ENCODE assay signal across 9 mouse cellular contexts in the genomic region with DNA sequence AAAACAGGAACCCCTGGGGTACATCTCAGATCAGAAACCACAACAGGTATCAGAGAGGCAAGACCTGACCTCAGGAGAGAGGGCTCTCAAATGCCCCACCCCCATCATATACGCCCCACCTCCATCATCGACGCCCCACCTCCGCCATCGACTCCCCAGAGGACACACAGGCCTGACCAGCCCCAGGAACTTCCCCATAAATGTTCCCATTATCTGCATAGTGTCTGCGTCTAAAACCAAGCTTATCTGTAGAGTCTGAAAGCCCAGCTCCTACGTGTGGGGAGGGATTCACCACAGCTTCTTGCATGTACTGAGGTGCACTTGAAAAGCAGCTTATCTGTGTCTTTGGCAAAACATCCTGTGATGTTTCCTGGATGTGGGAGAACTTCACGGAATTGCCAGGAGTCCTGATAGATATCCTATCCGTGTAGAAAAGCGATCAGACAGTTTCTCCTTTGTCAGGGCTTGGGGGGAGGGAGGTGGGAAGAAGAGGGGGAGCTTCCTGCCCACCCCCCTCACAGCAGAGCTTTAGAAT. TPM values are rescaled to one million over a fixed set of nuclear protein-coding genes. Genes with fewer than 3 reads are reported as not detected.
DNase-seq lines count a peak whose midpoint lies in the region; ATAC-seq and TF ChIP-seq lines count a peak whose summit lies in the region.
"Had no signal": no experiment of that assay in that cellular context is flagged by ENCODE, and none has a peak within 500 bp of the region (broad histone marks: within the 10 kb centered on the region; RNA-seq: fewer than 3 reads in every experiment).

No protein-coding gene starts in this region.

- peak overlapping the region; percentile 74 for H3K27ac ChIP-seq in bone marrow macrophage, adult 2 months (ENCODE audit: insufficient read depth, low read depth, low read length)
- peak overlapping the region; percentile 50 for H3K27ac ChIP-seq in liver, embryonic 13.5 days
- H3K27ac ChIP-seq: neural tube, embryonic 13.5 days had no signal

- no peaks in the 10 kb centered on the region for H3K36me3 ChIP-seq in liver, embryonic 13.5 days
- H3K36me3 ChIP-seq: neural tube, embryonic 13.5 days had no signal

- TF ChIP-seq CTCF in bone marrow macrophage, adult 2 months (IDR thresholded peaks at IDR 0.05; ENCODE audit: low read depth, low read length), result no peak

- peak; percentile 47 to 68 for DNase-seq in heart, adult 9 months (ENCODE audit: low spot score in 2 of 2)
- peak; percentile 57 for DNase-seq in liver, embryonic 13.5 days
- peak; percentile 80 to 89 for DNase-seq in spleen, adult 18-20 months
- no peak for DNase-seq in layer of hippocampus, adult 8-10 months (ENCODE audit: low spot score in 2 of 2)
- no peak for DNase-seq in ovary, postnatal 10 days (ENCODE audit: low spot score)

- 5% methylated on average over 10 of the region's 10 CpGs for WGBS in liver, embryonic 13.5 days (ENCODE audit: insufficient replicate concordance)

- H3K4me1 ChIP-seq in bone marrow macrophage, adult 2 months (ENCODE audit: control insufficient read depth, insufficient read depth, low read length), result peaks cover 45% of the 10 kb centered on the region
- H3K4me1 ChIP-seq in liver, embryonic 13.5 days (replicated peaks), result peaks cover 43% of the 10 kb centered on the region

- 0 out of 2 replicates have a peak overlapping the region, but pooled peaks have one; percentile 28 for H3K4me2 ChIP-seq in liver, embryonic 13.5 days
- H3K4me2 ChIP-seq: neural tube, embryonic 13.5 days had no signal

- no peaks in the 10 kb centered on the region for H3K9me3 ChIP-seq in liver, embryonic 13.5 days (replicated peaks)
- H3K9me3 ChIP-seq: neural tube, embryonic 13.5 days had no signal

- TF ChIP-seq POLR2A in bone marrow macrophage, adult 2 months (IDR thresholded peaks at IDR 0.05; ENCODE audit: borderline replicate concordance, low read depth, low read length), result no peak

- H3K27me3 ChIP-seq in liver, embryonic 13.5 days, result no peaks in the 10 kb centered on the region
- H3K27me3 ChIP-seq: neural tube, embryonic 13.5 days had no signal

- H3K9ac ChIP-seq in liver, embryonic 13.5 days, result no peak overlapping the region
- H3K9ac ChIP-seq: neural tube, embryonic 13.5 days had no signal

- no peak overlapping the region for H3K4me3 ChIP-seq in bone marrow macrophage, adult 2 months (ENCODE audit: insufficient read depth, low read length)
- no peak overlapping the region for H3K4me3 ChIP-seq in liver, embryonic 13.5 days (replicated peaks)
- H3K4me3 ChIP-seq: neural tube, embryonic 13.5 days had no signal

- peak; percentile 79 for ATAC-seq in liver, embryonic 13.5 days (ENCODE audit: low read depth)
- no peak for ATAC-seq in erythroid progenitor cell, adult 5-6 weeks (replicated peaks; ENCODE audit: low FRiP score, poor library complexity, severe bottlenecking)

RNA-seq across cellular contexts. Expression of gene Trim25, which starts 29.8 kb away (rescaled TPM):
- polyA plus RNA-seq in bone marrow macrophage, adult 2 months (2012; ENCODE audit: insufficient read depth, insufficient read length, missing spikeins), result 85.2 and 95.7 TPM in 2 replicates
- polyA plus RNA-seq in liver, embryonic 13.5 days (2015; fragmentation: Nextera tagmentation; extraction: Ambion mirVana), result 18.0 and 20.6 TPM in 2 replicates
- 23.8 and 25.2 TPM in 2 replicates for total RNA-seq in erythroid progenitor cell, adult 5-6 weeks (2015; ENCODE audit: low replicate concordance)
- total RNA-seq in erythroid progenitor cell, adult 5-6 weeks (2017; ENCODE audit: low replicate concordance), result 28.0 and 32.8 TPM in 2 replicates
- total RNA-seq in layer of hippocampus, adult 8-10 months (2022), result 1 to 10 TPM; 3.3 to 7.3 (median 4.7) TPM

RNA-seq across cellular contexts. Expression of gene Dgke, which starts 37.7 kb away (rescaled TPM):
- polyA plus RNA-seq in bone marrow macrophage, adult 2 months (2012; ENCODE audit: insufficient read depth, insufficient read length, missing spikeins), result 3.4 and 4.4 TPM in 2 replicates
- 0.69 and 0.82 TPM in 2 replicates for polyA plus RNA-seq in liver, embryonic 13.5 days (2015; fragmentation: Nextera tagmentation; extraction: Ambion mirVana)
- 0.72 and 0.84 TPM in 2 replicates for total RNA-seq in erythroid progenitor cell, adult 5-6 weeks (2015; ENCODE audit: low replicate concordance)
- total RNA-seq in erythroid progenitor cell, adult 5-6 weeks (2017; ENCODE audit: low replicate concordance), result 1.8 and 2.2 TPM in 2 replicates
- 10 to 100 TPM; 45.9 to 51.3 (median 47.0) TPM for total RNA-seq in layer of hippocampus, adult 8-10 months (2022)

RNA-seq across cellular contexts. Expression of gene Gm525, which starts 44.7 kb away (rescaled TPM):
- not detected in 2 replicates for polyA plus RNA-seq in bone marrow macrophage, adult 2 months (2012; ENCODE audit: insufficient read depth, insufficient read length, missing spikeins)
- not detected in 2 replicates for polyA plus RNA-seq in liver, embryonic 13.5 days (2015; fragmentation: Nextera tagmentation; extraction: Ambion mirVana)
- total RNA-seq in erythroid progenitor cell, adult 5-6 weeks (2015; ENCODE audit: low replicate concordance), result not detected in 2 replicates
- total RNA-seq in erythroid progenitor cell, adult 5-6 weeks (2017; ENCODE audit: low replicate concordance), result not detected in 2 replicates
- not detected for total RNA-seq in layer of hippocampus, adult 8-10 months (2022)
- total RNA-seq: layer of hippocampus, postnatal 25 days had no signal
- polyA plus RNA-seq: neural tube, embryonic 13.5 days had no signal

RNA-seq across cellular contexts. Expression of gene Coil, which starts 58.9 kb away (rescaled TPM):
- polyA plus RNA-seq in bone marrow macrophage, adult 2 months (2012; ENCODE audit: insufficient read depth, insufficient read length, missing spikeins), result 6.0 and 7.2 TPM in 2 replicates
- polyA plus RNA-seq in liver, embryonic 13.5 days (2015; fragmentation: Nextera tagmentation; extraction: Ambion mirVana), result 5.6 and 7.1 TPM in 2 replicates
- 1.7 and 2.5 TPM in 2 replicates for total RNA-seq in erythroid progenitor cell, adult 5-6 weeks (2015; ENCODE audit: low replicate concordance)
- total RNA-seq in erythroid progenitor cell, adult 5-6 weeks (2017; ENCODE audit: low replicate concordance), result 1.3 and 2.3 TPM in 2 replicates
- total RNA-seq in layer of hippocampus, adult 8-10 months (2022), result 10 to 100 TPM; 17.6 to 22.5 (median 19.0) TPM

Comparison
In these comparisons a context has a peak if more than half of its experiments do, and no peak if none do; other contexts are left out.
1. DNase-seq: peak in heart, adult 9 months (2 of 2), liver, embryonic 13.5 days (single experiment) and spleen, adult 18-20 months (2 of 2); none in layer of hippocampus, adult 8-10 months (0 of 2) and ovary, postnatal 10 days (single experiment).
2. RNA of gene Dgke, which starts 37.7 kb away (total RNA-seq): 45.9 to 51.3 TPM in layer of hippocampus, adult 8-10 months; 0.72 to 2.2 TPM in erythroid progenitor cell, adult 5-6 weeks; every median in the first group is over 10 times any median in the second.